Mouse (Mus musculus) left cerebral cortex, postnatal 10 days (tissue): ENCODE data around the gene Ramp1. TPM values are rescaled to one million over a fixed set of nuclear protein-coding genes. Genes with fewer than 3 reads are reported as not detected.

ENCODE experiments used
- DNase-seq, 2 experiments: peaks; one replicate each; pipeline ENCODE4 v3.0.0; 2021 to 2022; ENCODE audit warnings: low spot score in 2 of 2, mixed read lengths in 1 of 2; ENCODE audit errors: extremely low spot score in 1 of 2
- intact Hi-C: fragments of 180-260 bp; cut with DNase I; formaldehyde crosslinking; loops from one replicate; pipeline ENCODE4 v1.15.1; 2025
- total RNA-seq, 2 experiments: library from RNA; stranded (reverse); gene quantifications; 2 replicates each; pipeline ENCODE4 v1.2.3; 2021

Gene Ramp1
- total RNA-seq, 2 experiments from 2014 or later, result 33.9 to 37.5 TPM

DNA sequence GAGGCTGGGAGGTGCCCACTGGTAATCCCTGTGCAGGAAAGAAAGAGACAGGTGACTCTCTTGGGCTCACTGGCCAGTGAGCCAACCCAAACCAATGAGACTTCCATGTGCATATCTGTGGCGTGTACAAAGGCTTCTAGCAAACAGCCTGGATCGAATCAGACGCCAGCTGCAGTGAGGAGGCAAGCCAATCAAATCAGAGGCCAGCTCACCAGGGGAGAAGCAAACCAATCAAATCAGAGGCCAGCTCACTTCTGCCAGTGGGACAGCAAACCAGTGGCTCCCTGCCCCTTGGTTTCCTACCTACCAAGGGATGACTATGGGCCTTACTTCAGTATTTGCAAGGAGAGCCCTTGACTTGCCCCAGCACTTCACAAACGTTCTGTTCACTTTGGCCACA, 46.9 kb downstream of the Ramp1 start:
- intact Hi-C loops, result no loop called here
- no peak for DNase-seq

DNA sequence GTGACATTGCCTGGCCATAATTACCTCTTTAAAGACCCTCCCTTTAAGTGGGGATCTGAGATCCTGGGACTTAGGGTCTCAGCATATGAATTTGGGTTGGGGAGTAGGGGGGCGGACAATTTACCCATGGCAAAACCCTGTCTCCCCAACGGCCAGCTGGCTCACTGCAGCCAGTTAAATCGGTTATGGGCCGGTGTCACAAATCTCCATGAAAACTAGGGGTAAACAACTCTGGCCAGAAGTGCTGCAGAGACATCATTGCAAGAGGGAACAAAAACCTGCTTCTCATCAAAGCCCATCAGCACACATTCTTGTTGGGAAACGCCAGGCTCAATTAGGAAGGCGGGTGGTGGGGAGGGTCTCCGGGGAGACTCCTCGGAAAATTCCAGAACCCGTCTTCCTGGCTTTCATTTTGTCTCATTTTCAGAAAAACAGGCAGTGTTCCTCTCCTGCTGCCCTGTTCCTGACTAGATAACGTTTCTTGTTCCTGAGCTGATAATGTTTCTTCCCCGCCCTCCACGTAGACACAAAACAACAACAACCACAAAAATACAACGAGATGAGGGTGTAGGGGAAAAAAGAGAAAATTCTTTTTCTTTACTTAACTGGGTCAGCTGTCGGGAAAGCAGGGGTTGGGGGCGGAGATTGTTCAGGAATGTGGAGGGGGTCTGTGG, 47.9 kb downstream of the Ramp1 start:
- DNase-seq, result no peak
- intact Hi-C loops, result no loop called here

- intact Hi-C loops, result no loop called here
- no peak for DNase-seq
Measured at GRCm38 (mm10) chr1:91231142-91231541, 51.5 kb downstream of the Ramp1 start.

DNA sequence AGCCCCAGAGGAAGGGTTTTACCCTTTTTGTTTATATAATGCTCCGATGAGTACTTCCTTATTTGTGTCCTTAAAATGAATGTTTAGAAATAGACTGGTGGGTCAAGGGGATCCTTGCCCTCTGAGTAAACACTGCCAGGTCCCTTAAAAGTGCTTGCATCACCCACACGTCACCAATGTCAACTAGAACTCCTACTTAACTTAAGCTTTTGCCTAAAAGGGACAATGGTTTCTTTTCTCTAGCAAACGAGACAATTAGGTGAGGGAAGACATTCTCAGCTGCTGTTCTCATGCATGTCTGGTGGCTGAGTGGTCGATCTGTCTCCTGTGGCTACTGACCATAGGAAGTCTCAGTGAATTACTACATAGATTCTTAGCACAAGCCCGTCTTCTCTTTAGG, 52.3 kb downstream of the Ramp1 start:
- no peak for DNase-seq
- intact Hi-C loops, result no loop called here

GRCm38 (mm10) chr1:91235395-91235794, 55.8 kb downstream of the Ramp1 start:
- intact Hi-C loops, result no loop called here

GRCm38 (mm10) chr1:91237676-91238075, 58.1 kb downstream of the Ramp1 start:
- DNase-seq, result no peak
- intact Hi-C loops, result no loop called here

More at GRCm38 (mm10) chr1:91235395-91235794, 55.8 kb downstream of the Ramp1 start:
- no peak for DNase-seq

- intact Hi-C loops, result loop anchor here (1.0 kb wide), 1 partner anchor 60 kb away; the partner anchor contains the start of gene Ramp1
- peak; percentile 24 to 67 for DNase-seq
Measured at GRCm38 (mm10) chr1:91239112-91239511, 59.5 kb downstream of the Ramp1 start.

DNA sequence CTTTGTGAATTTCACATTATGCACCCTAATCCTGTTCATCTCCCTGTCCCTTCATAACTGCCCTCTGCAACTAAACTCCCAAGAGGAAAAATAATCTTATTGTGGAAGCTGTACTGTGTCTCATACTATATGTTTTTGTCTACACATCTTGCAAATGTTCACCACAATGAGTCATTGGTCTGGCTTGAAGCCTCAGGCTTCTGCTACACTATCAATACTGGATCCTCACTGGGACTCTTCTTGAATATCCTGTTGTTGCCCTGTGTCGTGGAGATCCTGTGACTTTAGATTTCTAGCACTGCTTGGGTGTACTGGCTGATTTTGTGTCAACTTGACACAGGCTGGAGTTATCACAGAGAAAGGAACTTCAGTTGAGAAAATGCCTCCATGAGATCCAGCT, 60.2 kb downstream of the Ramp1 start:
- intact Hi-C loops, result loop anchor here (1.0 to 5.0 kb wide), 2 partner anchors 60 to 267 kb away; partner anchors contain the start of gene Ramp1
- no peak for DNase-seq

DNA sequence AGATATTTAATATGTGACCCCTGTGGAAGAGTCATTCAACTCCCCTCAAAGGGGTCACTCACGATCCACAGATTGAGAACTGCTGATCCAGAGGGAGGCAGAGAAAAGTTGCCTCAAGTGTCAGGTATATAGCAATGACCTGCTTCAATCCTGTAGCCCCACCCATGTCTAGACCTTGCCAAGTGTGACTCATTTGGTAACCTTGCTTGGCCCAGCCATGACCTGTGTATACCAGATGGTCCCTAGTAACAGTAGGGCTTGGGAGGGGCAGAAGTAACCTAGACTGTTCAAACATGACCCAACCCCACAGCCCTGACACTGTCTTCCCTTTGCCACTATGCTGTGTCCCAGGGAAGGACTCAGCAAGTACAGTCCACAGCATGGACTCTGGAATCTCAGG, 61.1 kb downstream of the Ramp1 start:
- intact Hi-C loops, result loop anchor here (5.0 kb wide), 1 partner anchor 268 kb away; no protein-coding TSS in a partner anchor
- DNase-seq, result no peak

- no peak for DNase-seq
- intact Hi-C loops, result loop anchor here (5.0 kb wide), 1 partner anchor 269 kb away; no protein-coding TSS in a partner anchor
Measured at GRCm38 (mm10) chr1:91241249-91241648, 61.6 kb downstream of the Ramp1 start.

- no peak for DNase-seq
- intact Hi-C loops, result no loop called here
Measured at GRCm38 (mm10) chr1:91248242-91248641, 68.6 kb downstream of the Ramp1 start.

DNA sequence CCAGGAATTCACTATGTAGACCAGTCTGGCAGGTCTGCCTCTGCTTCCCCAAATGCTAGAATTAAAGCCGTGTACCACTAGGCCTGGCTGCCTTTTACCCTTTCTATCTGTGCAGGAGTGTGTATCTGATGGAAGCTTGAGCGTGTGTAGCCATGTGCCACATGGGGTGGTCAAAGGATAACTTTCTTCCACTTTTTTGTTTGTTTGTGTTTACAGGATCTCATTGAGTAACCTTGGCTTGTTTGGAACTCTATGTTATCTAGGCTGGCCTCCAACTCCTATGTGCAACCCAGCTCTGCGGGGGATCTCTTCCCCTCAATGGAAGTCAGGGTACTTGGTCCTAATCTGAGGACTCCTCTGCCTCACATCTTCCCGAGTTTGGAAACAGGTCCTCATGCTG, 69.3 kb downstream of the Ramp1 start:
- intact Hi-C loops, result no loop called here
- no peak for DNase-seq

GRCm38 (mm10) chr1:91249564-91250414, 70.2 kb downstream of the Ramp1 start, which contains the start of gene Ube2f:
Ube2f (plus strand) TSS chr1:91250304.
- intact Hi-C loops, result no loop called here
- peak; percentile 95 to 97 for DNase-seq

- DNase-seq, result peak; percentile 8 to 59
- intact Hi-C loops, result no loop called here
Measured at GRCm38 (mm10) chr1:91250415-91251147, 71.0 kb downstream of the Ramp1 start.

DNA sequence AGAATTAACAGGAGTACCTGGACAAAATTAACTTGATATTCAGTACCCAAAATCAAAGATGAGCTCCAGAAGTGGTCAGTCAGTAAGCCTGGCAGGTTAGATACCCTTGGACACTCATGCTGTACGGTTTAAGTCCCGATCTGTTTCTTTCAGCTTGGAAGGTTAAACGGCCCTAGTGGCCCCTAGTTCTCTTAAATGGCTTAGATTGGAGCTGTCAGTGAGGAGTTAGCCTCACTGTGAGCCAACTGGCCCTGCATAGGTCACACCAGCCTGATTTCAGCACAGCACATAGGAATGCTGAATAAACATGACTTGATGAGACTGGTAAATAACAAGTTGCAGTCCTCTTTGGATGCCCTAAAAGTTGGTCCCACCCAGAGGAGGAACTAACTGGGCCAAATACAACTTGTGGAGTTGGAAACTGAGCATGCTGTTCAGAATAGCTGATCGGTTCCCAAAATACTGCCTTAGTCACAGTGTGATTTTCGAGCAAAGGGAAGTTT, 71.6 kb downstream of the Ramp1 start:
- intact Hi-C loops, result no loop called here
- DNase-seq, result no peak

DNA sequence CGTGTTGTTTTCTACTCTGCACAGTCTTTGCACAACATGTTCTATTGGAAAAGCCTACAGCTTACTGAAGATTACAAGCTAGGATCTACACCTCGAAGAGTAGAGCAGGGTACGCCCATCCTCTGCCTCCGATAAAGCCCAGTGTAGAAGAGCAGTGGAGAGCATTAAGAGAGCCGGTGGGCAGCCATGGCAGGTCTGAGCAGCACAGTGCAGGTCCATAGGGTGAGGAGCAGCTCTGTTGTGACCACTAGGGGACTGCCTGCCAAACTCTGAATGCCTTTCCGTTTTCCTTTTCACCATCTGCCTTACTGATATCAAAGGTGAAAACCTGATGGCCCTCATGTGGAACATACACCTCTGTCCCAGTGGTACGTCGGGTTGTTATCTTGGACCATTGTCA, 72.3 kb downstream of the Ramp1 start:
- no peak for DNase-seq
- intact Hi-C loops, result no loop called here

- DNase-seq, result no peak
- intact Hi-C loops, result no loop called here
Measured at GRCm38 (mm10) chr1:91257918-91258317, 78.3 kb downstream of the Ramp1 start.

GRCm38 (mm10) chr1:91259794-91260193, 80.2 kb downstream of the Ramp1 start:
- no peak for DNase-seq
- intact Hi-C loops, result no loop called here

DNA sequence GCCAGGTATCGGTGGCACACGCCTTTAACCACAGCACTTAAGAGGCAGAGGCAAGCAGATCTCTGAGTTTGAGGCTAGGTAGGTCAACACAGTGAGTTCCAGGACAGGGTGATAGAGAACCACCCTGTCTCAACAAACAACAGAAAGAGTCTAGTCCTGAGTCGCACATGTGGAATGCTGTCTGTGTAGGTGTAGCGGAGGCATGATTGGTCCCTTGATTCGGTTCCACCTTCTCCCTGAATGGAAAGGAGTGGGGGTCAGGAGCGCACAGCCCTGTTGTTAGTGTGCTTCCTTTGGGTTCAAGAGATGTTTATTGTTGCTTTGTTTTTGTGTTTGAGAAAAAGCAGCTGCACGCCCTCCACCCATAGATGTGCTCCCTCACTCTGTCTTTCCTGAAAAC, 82.9 kb downstream of the Ramp1 start:
- intact Hi-C loops, result no loop called here
- no peak for DNase-seq
